Comparison of ENCODE assay signal across 8 mouse cellular contexts in genomic region chr8:107424597-107425229, GRCm38 (mm10). TPM values are rescaled to one million over a fixed set of nuclear protein-coding genes. Genes with fewer than 3 reads are reported as not detected.
DNase-seq lines count a peak whose midpoint lies in the region; ATAC-seq and TF ChIP-seq lines count a peak whose summit lies in the region.

Gene Nob1 (minus strand): TSS chr8:107425051.

- H3K36me3 ChIP-seq in embryonic facial prominence, embryonic 14.5 days (ENCODE audit: control insufficient read depth, insufficient read depth, low read length) = peaks cover 35% of the 10 kb centered on the region
- peaks cover 28% of the 10 kb centered on the region for H3K36me3 ChIP-seq in limb, embryonic 14.5 days (ENCODE audit: control insufficient read depth, insufficient read depth, low read length)
- H3K36me3 ChIP-seq in midbrain, postnatal 0 days (ENCODE audit: insufficient read depth, low read length) = peaks cover 20% of the 10 kb centered on the region

- ATAC-seq in embryonic facial prominence, embryonic 14.5 days (ENCODE audit: low read depth) = peak; percentile 100
- peak; percentile 99 for ATAC-seq in limb, embryonic 14.5 days (ENCODE audit: low FRiP score, low read depth)
- ATAC-seq in midbrain, postnatal 0 days (ENCODE audit: low FRiP score) = peak; percentile 99

- H3K4me3 ChIP-seq in embryonic facial prominence, embryonic 14.5 days (ENCODE audit: low read depth, low read length) = peak within 1 kb of the TSS; percentile 78
- peak within 1 kb of the TSS; percentile 92 for H3K4me3 ChIP-seq in limb, embryonic 14.5 days (replicated peaks; ENCODE audit: low read length)
- H3K4me3 ChIP-seq in midbrain, postnatal 0 days (ENCODE audit: low read depth, low read length) = peak within 1 kb of the TSS; percentile 87

- TF ChIP-seq CTCF in midbrain, postnatal 0 days (IDR thresholded peaks at IDR 0.05) = peak; percentile 99

- TF ChIP-seq POLR2A in limb, embryonic 14.5 days (IDR thresholded peaks at IDR 0.05; ENCODE audit: borderline replicate concordance, extremely low read depth, insufficient read depth, insufficient read length) = peak; percentile 86; the same call in 1 of the 2 replicates

- H3K4me1 ChIP-seq in embryonic facial prominence, embryonic 14.5 days (ENCODE audit: control insufficient read depth, insufficient read depth, low read length) = peaks cover 12% of the 10 kb centered on the region
- no peaks in the 10 kb centered on the region; the same call in 1 of the 2 replicates for H3K4me1 ChIP-seq in limb, embryonic 14.5 days (ENCODE audit: control insufficient read depth, insufficient read depth, low read length)
- H3K4me1 ChIP-seq in midbrain, postnatal 0 days (ENCODE audit: insufficient read depth, low read length) = 0 out of 2 replicates have a peak, but pooled peaks cover 5% of the 10 kb centered on the region

- peak within 1 kb of the TSS; percentile 83 for H3K4me2 ChIP-seq in embryonic facial prominence, embryonic 14.5 days (ENCODE audit: low read depth, low read length)
- H3K4me2 ChIP-seq in limb, embryonic 14.5 days (replicated peaks; ENCODE audit: low read depth, low read length, severe bottlenecking) = peak within 1 kb of the TSS; percentile 73
- peak within 1 kb of the TSS; percentile 61 for H3K4me2 ChIP-seq in midbrain, postnatal 0 days (ENCODE audit: low read depth, low read length, poor library complexity, severe bottlenecking)

- no peaks in the 10 kb centered on the region for H3K27me3 ChIP-seq in embryonic facial prominence, embryonic 14.5 days (replicated peaks; ENCODE audit: control insufficient read depth, insufficient read depth, low read length)
- H3K27me3 ChIP-seq in limb, embryonic 14.5 days (ENCODE audit: control insufficient read depth, insufficient read depth, low read length) = no peaks in the 10 kb centered on the region
- H3K27me3 ChIP-seq in midbrain, postnatal 0 days (ENCODE audit: insufficient read depth, low read length) = no peaks in the 10 kb centered on the region

- peak; percentile 99 for DNase-seq in 3T3-L1 (ENCODE audit: low read depth, low spot score)
- DNase-seq in adrenal gland, postnatal 4 days (ENCODE audit: low spot score in 2 of 2) = peak; percentile 95 to 98
- DNase-seq in embryonic facial prominence, embryonic 14.5 days (ENCODE audit: low spot score) = peak; percentile 98
- peak; percentile 96 for DNase-seq in heart, adult 8-10 months (ENCODE audit: low spot score)
- DNase-seq in kidney, adult 9 months = peak; percentile 98
- peak; percentile 98 for DNase-seq in limb, embryonic 14.5 days (ENCODE audit: low spot score)
- DNase-seq in midbrain, postnatal 0 days (ENCODE audit: low spot score) = peak; percentile 98
- DNase-seq in spleen, postnatal 14 days (ENCODE audit: low spot score in 2 of 2) = peak; percentile 94 to 97

- no peaks in the 10 kb centered on the region for H3K9me3 ChIP-seq in embryonic facial prominence, embryonic 14.5 days (ENCODE audit: control insufficient read depth, low read length)
- no peaks in the 10 kb centered on the region for H3K9me3 ChIP-seq in limb, embryonic 14.5 days (ENCODE audit: control insufficient read depth, low read length)
- no peaks in the 10 kb centered on the region for H3K9me3 ChIP-seq in midbrain, postnatal 0 days (ENCODE audit: low read length)

- H3K9ac ChIP-seq in embryonic facial prominence, embryonic 14.5 days (ENCODE audit: low read depth, low read length) = peak within 1 kb of the TSS; percentile 89
- peak within 1 kb of the TSS; percentile 84 for H3K9ac ChIP-seq in limb, embryonic 14.5 days (ENCODE audit: low read depth, low read length, severe bottlenecking)
- peak within 1 kb of the TSS; percentile 81 for H3K9ac ChIP-seq in midbrain, postnatal 0 days (replicated peaks; ENCODE audit: low read length, poor library complexity, severe bottlenecking)

- WGBS in embryonic facial prominence, embryonic 14.5 days = 0% methylated on average over 43 of the region's 50 CpGs
- under 1% methylated on average over 47 of the region's 50 CpGs for WGBS in limb, embryonic 14.5 days
- WGBS in midbrain, postnatal 0 days = under 1% methylated on average over 50 of the region's 50 CpGs

- H3K27ac ChIP-seq in embryonic facial prominence, embryonic 14.5 days (replicated peaks; ENCODE audit: low read depth, low read length) = peak within 1 kb of the TSS; percentile 10; the same call in 1 of the 2 replicates
- 0 out of 2 replicates have a peak within 1 kb of the TSS, but pooled peaks have one; percentile 34 for H3K27ac ChIP-seq in limb, embryonic 14.5 days (replicated peaks; ENCODE audit: low read depth, low read length)
- H3K27ac ChIP-seq in midbrain, postnatal 0 days (ENCODE audit: low read depth, low read length) = peak within 1 kb of the TSS; percentile 78

RNA-seq across cellular contexts. Expression of gene Nob1, which starts in this region (rescaled TPM):
- total RNA-seq in adrenal gland, postnatal 4 days (2021) = 10 to 100 TPM; 37.5 to 42.4 TPM
- 42.7 and 42.8 TPM in 2 replicates for polyA plus RNA-seq in embryonic facial prominence, embryonic 14.5 days (2014; fragmentation: Nextera tagmentation; extraction: Ambion mirVana)
- 10 to 100 TPM; 18.5 to 27.0 (median 24.6) TPM for total RNA-seq in heart, adult 8-10 months (2022)
- 92.5 and 99.8 TPM in 2 replicates for polyA plus RNA-seq in limb, embryonic 14.5 days (2012; rRNA removed)
- polyA plus RNA-seq in limb, embryonic 14.5 days (2014; fragmentation: Nextera tagmentation; extraction: Ambion mirVana) = 51.8 and 57.2 TPM in 2 replicates
- total RNA-seq in midbrain, postnatal 0 days (2014; rRNA removed) = 19.5 and 22.0 TPM in 2 replicates
- polyA plus RNA-seq in midbrain, postnatal 0 days (2015; fragmentation: Nextera tagmentation; extraction: Ambion mirVana) = 47.3 and 52.7 TPM in 2 replicates

Comparison
In these comparisons a context has a peak if more than half of its experiments do, and no peak if none do; other contexts are left out.
1. Peak in every context shown above with its lines: DNase-seq, ATAC-seq, H3K4me3 ChIP-seq and H3K27ac ChIP-seq.
2. H3K27ac ChIP-seq: peak in every context shown above with its lines; median percentile 78 in midbrain, postnatal 0 days; 34 in limb, embryonic 14.5 days; 10 in embryonic facial prominence, embryonic 14.5 days.